Mouse (Mus musculus): ENCODE measurements at regions not wholly inside any gene's neighbourhood (a gene's known extent, or its start where the extent isn't known, plus 50 kb on each side); places are given as distances from the start of the nearest gene placed in this dataset.

GRCm38 (mm10) chr5:35158346-35159047 is 52.9 kb upstream of the Lrpap1 start:
- TF ChIP-seq CTCF (IDR thresholded peaks at IDR 0.05; ENCODE audit: insufficient read depth, low read depth, low read length) (no peak), POLR2A (IDR thresholded peaks at IDR 0.05; ENCODE audit: insufficient read depth, low read depth, low read length) (no peak)

Data from olfactory bulb, adult 2 months (tissue).